Comparison of ENCODE assay signal across 12 mouse cellular contexts in the genomic region with DNA sequence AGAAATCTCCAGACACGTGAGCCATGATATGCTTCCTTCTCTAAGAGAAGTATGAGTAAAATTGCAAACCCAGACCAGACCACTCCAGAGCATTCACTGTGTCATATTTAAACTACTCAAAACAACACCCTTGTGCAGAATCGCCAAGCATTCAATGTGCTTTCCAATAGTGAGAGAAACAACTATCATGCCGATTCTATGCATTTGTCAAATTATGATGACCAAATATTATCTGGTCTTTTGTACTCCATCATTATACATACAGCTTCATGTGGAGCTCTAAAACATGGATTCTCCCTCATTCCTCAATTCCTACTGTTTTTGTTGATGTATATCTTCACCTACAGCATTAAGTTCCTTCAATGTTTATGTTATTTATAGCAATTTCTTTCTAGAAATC.
"Had no signal": no experiment of that assay in that cellular context is flagged by ENCODE, and none has a peak within 500 bp of the region (broad histone marks: within the 10 kb centered on the region; RNA-seq: fewer than 3 reads in every experiment).

A gene (minus strand): TSS at position 101 of the 400 bp plus-strand sequence.

- DNase-seq: left cerebral cortex, postnatal 4 days; liver; liver, embryonic 13.5 days; liver, postnatal 0 days; lung, adult 18-20 months; lung, adult 2 months; lung, embryonic 14.5 days; lung, postnatal 10 days; lung, postnatal 14 days; lung, postnatal 36 days; lung, postnatal 4 days; midbrain, embryonic 14.5 days had no signal
